Mouse (Mus musculus): ENCODE measurements around the gene Washc2. TPM values are rescaled to one million over a fixed set of nuclear protein-coding genes. Genes with fewer than 3 reads are reported as not detected.

Washc2 gene
- polyA plus RNA-seq, 1 experiment from 2014 or later, result 34.2 TPM

DNA sequence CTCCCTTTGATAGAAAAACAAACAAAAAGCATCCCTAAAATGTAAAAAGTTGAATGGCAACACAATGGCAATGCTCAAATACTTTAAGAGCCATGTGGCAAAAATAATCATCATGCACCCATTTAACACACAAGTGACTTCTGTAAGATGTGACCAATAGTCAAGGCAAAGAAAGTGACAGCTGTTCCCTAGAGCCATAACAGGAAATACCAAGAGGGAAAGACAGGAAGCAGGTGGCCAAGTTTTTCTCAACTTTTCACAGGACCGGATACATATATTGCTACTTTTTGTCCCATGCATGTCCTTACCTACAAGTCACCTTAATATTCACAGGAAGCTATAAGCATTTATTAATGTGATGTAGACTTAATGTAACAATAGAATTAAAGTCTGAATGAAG is 18.4 kb upstream of the Washc2 start:
- H3K9ac ChIP-seq (ENCODE audit: low read length), result peak overlapping the region; percentile 21; the same call in 1 of the 2 replicates
- no peak for ATAC-seq (ENCODE audit: insufficient number of reproducible peaks, insufficient read depth, low FRiP score, low read depth)
- H3K4me1 ChIP-seq (ENCODE audit: control insufficient read depth in 2 of 2, insufficient read depth in 2 of 2, low read length in 2 of 2), result peaks cover 2 to 39% of the 10 kb centered on the region in 2 experiments; a peak in 2 of 4 replicates
- WGBS, result 43% methylated on average over 1 of the region's 1 CpGs
- H3K36me3 ChIP-seq (ENCODE audit: control insufficient read depth, insufficient read depth, low read length), result peaks cover 7% of the 10 kb centered on the region
- H3K4me3 ChIP-seq (ENCODE audit: control insufficient read depth in 1 of 2, insufficient read depth in 1 of 2, low read depth in 1 of 2, low read length in 2 of 2), result no peak overlapping the region
- H3K27ac ChIP-seq (replicated peaks in 1 of 2; ENCODE audit: control insufficient read depth in 1 of 2, insufficient read depth in 1 of 2, low read depth in 2 of 2, low read length in 2 of 2), result peak overlapping the region in 1 of 2 experiments; percentile 44; a peak in 2 of 4 replicates
- peak overlapping the region; percentile 39 for H3K4me2 ChIP-seq (ENCODE audit: low read length)
- no peaks in the 10 kb centered on the region for H3K9me3 ChIP-seq (ENCODE audit: control insufficient read depth, low read length)
- H3K27me3 ChIP-seq (ENCODE audit: control insufficient read depth, insufficient read depth, low read length), result no peaks in the 10 kb centered on the region

- WGBS, result 1% methylated on average over 51 of the region's 51 CpGs
- H3K36me3 ChIP-seq (ENCODE audit: control insufficient read depth, insufficient read depth, low read length), result no peaks in the 10 kb centered on the region
- peak overlapping the region; percentile 49 to 85; a peak in 3 of 4 replicates for H3K27ac ChIP-seq (replicated peaks in 1 of 2; ENCODE audit: control insufficient read depth in 1 of 2, insufficient read depth in 1 of 2, low read depth in 2 of 2, low read length in 2 of 2)
- peaks cover 2 to 35% of the 10 kb centered on the region in 2 experiments; a peak in 2 of 4 replicates for H3K4me1 ChIP-seq (ENCODE audit: control insufficient read depth in 2 of 2, insufficient read depth in 2 of 2, low read length in 2 of 2)
- peak overlapping the region; percentile 76 to 85 for H3K4me3 ChIP-seq (ENCODE audit: control insufficient read depth in 1 of 2, insufficient read depth in 1 of 2, low read depth in 1 of 2, low read length in 2 of 2)
- peak overlapping the region; percentile 90 for H3K9ac ChIP-seq (ENCODE audit: low read length)
- H3K27me3 ChIP-seq (ENCODE audit: control insufficient read depth, insufficient read depth, low read length), result no peaks in the 10 kb centered on the region
- ATAC-seq (ENCODE audit: insufficient number of reproducible peaks, insufficient read depth, low FRiP score, low read depth), result peak; percentile 85
- H3K4me2 ChIP-seq (ENCODE audit: low read length), result peak overlapping the region; percentile 80
- H3K9me3 ChIP-seq (ENCODE audit: control insufficient read depth, low read length), result no peaks in the 10 kb centered on the region
Observed at GRCm38 (mm10) chr6:116192809-116193311, 15.0 kb upstream of the Washc2 start.

DNA sequence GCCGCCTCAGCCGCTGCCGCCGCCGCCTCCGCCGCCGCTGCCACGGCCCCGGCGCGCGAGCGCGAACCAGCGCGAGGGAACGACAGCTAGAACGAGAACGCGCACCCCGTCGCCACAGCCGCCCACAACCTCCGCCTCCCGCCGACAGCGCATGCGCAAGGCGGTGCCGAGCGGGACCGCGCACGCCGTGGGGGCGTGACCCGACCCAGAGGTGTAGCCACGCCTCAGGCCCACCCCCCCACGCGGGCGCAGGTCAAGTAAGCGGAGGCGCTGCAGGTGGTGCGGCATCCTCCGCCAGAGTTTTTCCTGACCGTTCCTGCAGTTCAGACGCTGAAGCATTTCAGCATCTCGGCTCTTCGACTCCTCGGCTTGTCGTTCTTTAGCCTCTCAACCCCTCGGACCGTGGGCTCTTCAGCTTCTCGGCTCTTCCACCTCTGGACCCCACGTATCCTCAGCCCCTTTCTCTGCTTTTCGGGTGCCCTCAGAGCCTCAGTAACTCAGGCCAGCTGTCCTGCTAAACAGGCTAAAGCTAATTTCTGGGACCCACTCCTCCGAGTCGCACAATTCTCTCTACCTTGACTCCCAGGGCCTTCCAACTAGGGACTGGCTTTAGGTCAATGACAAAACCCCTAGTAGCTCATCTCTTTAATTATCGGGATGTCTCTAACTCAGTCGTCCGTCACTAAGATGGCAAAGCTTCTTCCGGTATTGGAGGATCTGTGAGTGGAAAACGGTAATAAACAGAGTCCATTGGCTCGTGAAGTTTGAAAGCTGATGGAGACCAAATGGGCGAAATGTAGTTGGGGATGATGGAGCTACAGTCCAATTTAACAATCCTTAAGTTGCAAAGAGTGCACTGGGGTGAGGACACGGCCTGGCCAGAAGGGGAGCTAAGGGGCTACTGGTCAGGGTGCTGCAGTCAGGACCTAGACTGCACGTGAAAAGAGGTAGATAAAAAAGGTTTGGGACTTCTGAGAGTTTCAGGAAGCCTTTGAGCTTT is 14.1 kb upstream of the Washc2 start, which contains the start of gene Tmcc1:
Tmcc1 (minus strand) TSS at position 93 of the 1,000 bp plus-strand sequence.
- H3K4me3 ChIP-seq (ENCODE audit: control insufficient read depth in 1 of 2, insufficient read depth in 1 of 2, low read depth in 1 of 2, low read length in 2 of 2), result peak within 1 kb of the TSS; percentile 76 to 85
- H3K27ac ChIP-seq (replicated peaks in 1 of 2; ENCODE audit: control insufficient read depth in 1 of 2, insufficient read depth in 1 of 2, low read depth in 2 of 2, low read length in 2 of 2), result peak within 1 kb of the TSS; percentile 49 to 85; a peak in 3 of 4 replicates
- peak within 1 kb of the TSS; percentile 90 for H3K9ac ChIP-seq (ENCODE audit: low read length)
- no peaks in the 10 kb centered on the region for H3K27me3 ChIP-seq (ENCODE audit: control insufficient read depth, insufficient read depth, low read length)
- peak within 1 kb of the TSS; percentile 80 for H3K4me2 ChIP-seq (ENCODE audit: low read length)
- no peaks in the 10 kb centered on the region for H3K9me3 ChIP-seq (ENCODE audit: control insufficient read depth, low read length)
- peaks cover 2 to 35% of the 10 kb centered on the region in 2 experiments; a peak in 2 of 4 replicates for H3K4me1 ChIP-seq (ENCODE audit: control insufficient read depth in 2 of 2, insufficient read depth in 2 of 2, low read length in 2 of 2)
- WGBS, result under 1% methylated on average over 62 of the region's 68 CpGs
- ATAC-seq (ENCODE audit: insufficient number of reproducible peaks, insufficient read depth, low FRiP score, low read depth), result peak; percentile 93
- H3K36me3 ChIP-seq (ENCODE audit: control insufficient read depth, insufficient read depth, low read length), result no peaks in the 10 kb centered on the region

- Histone ChIP-seq H3K27me3 (ENCODE audit: control insufficient read depth, insufficient read depth, low read length) (0 out of 2 replicates have a peak, but pooled peaks cover 2% of the 10 kb centered on the region), H3K4me3 (ENCODE audit: control insufficient read depth in 1 of 2, insufficient read depth in 1 of 2, low read depth in 1 of 2, low read length in 2 of 2) (no peak overlapping the region), H3K9me3 (ENCODE audit: control insufficient read depth, low read length) (no peaks in the 10 kb centered on the region), H3K36me3 (ENCODE audit: control insufficient read depth, insufficient read depth, low read length) (no peaks in the 10 kb centered on the region), H3K4me1 (ENCODE audit: control insufficient read depth in 2 of 2, insufficient read depth in 2 of 2, low read length in 2 of 2) (peaks cover 2 to 21% of the 10 kb centered on the region in 2 experiments; a peak in 2 of 4 replicates), H3K9ac (ENCODE audit: low read length) (no peak overlapping the region), H3K27ac (replicated peaks in 1 of 2; ENCODE audit: control insufficient read depth in 1 of 2, insufficient read depth in 1 of 2, low read depth in 2 of 2, low read length in 2 of 2) (no peak overlapping the region), H3K4me2 (ENCODE audit: low read length) (no peak overlapping the region)
- no peak for ATAC-seq (ENCODE audit: insufficient number of reproducible peaks, insufficient read depth, low FRiP score, low read depth)
- WGBS, result 54% methylated on average over 8 of the region's 8 CpGs
Observed at GRCm38 (mm10) chr6:116195811-116196210, 12.0 kb upstream of the Washc2 start.

GRCm38 (mm10) chr6:116198173-116198572 is 9.7 kb upstream of the Washc2 start:
- H3K27me3 ChIP-seq (ENCODE audit: control insufficient read depth, insufficient read depth, low read length), result 0 out of 2 replicates have a peak, but pooled peaks cover 2% of the 10 kb centered on the region
- 34% methylated on average over 3 of the region's 3 CpGs for WGBS
- no peak overlapping the region for H3K4me2 ChIP-seq (ENCODE audit: low read length)
- no peaks in the 10 kb centered on the region for H3K36me3 ChIP-seq (ENCODE audit: control insufficient read depth, insufficient read depth, low read length)
- no peak overlapping the region for H3K9ac ChIP-seq (ENCODE audit: low read length)
- no peak overlapping the region for H3K27ac ChIP-seq (replicated peaks in 1 of 2; ENCODE audit: control insufficient read depth in 1 of 2, insufficient read depth in 1 of 2, low read depth in 2 of 2, low read length in 2 of 2)
- H3K9me3 ChIP-seq (ENCODE audit: control insufficient read depth, low read length), result no peaks in the 10 kb centered on the region
- no peak for ATAC-seq (ENCODE audit: insufficient number of reproducible peaks, insufficient read depth, low FRiP score, low read depth)
- peaks cover 0 to 5% of the 10 kb centered on the region in 2 experiments; a peak in 1 of 4 replicates for H3K4me1 ChIP-seq (ENCODE audit: control insufficient read depth in 2 of 2, insufficient read depth in 2 of 2, low read length in 2 of 2)
- no peak overlapping the region for H3K4me3 ChIP-seq (ENCODE audit: control insufficient read depth in 1 of 2, insufficient read depth in 1 of 2, low read depth in 1 of 2, low read length in 2 of 2)

DNA sequence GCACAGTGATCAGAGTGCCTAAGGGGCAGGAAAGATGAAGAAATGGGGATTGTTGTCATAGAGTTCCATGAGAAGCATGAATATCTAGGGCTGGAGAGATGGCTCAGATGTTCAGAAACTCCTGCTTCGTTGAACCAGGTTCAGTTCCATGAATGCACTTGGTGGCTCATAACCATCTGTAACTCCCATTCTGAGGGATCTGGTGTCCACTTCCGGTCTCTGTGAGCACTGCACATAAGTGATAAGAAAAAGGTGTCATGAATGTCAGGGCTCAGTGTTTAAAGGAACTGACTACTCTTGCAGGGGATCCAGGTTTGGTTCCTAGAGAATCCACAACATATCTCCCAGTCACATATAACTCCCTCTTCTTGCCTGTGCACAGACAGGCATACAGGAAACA is 8.2 kb upstream of the Washc2 start:
- ATAC-seq (ENCODE audit: insufficient number of reproducible peaks, insufficient read depth, low FRiP score, low read depth), result no peak
- no peaks in the 10 kb centered on the region for H3K9me3 ChIP-seq (ENCODE audit: control insufficient read depth, low read length)
- no peaks in the 10 kb centered on the region for H3K4me1 ChIP-seq (ENCODE audit: control insufficient read depth in 2 of 2, insufficient read depth in 2 of 2, low read length in 2 of 2)
- no peaks in the 10 kb centered on the region for H3K36me3 ChIP-seq (ENCODE audit: control insufficient read depth, insufficient read depth, low read length)
- no peak overlapping the region for H3K27ac ChIP-seq (replicated peaks in 1 of 2; ENCODE audit: control insufficient read depth in 1 of 2, insufficient read depth in 1 of 2, low read depth in 2 of 2, low read length in 2 of 2)
- H3K4me3 ChIP-seq (ENCODE audit: control insufficient read depth in 1 of 2, insufficient read depth in 1 of 2, low read depth in 1 of 2, low read length in 2 of 2), result no peak overlapping the region
- no peak overlapping the region for H3K9ac ChIP-seq (ENCODE audit: low read length)
- WGBS, result 57% methylated on average over 2 of the region's 2 CpGs
- 0 out of 2 replicates have a peak, but pooled peaks cover 2% of the 10 kb centered on the region for H3K27me3 ChIP-seq (ENCODE audit: control insufficient read depth, insufficient read depth, low read length)
- H3K4me2 ChIP-seq (ENCODE audit: low read length), result no peak overlapping the region

DNA sequence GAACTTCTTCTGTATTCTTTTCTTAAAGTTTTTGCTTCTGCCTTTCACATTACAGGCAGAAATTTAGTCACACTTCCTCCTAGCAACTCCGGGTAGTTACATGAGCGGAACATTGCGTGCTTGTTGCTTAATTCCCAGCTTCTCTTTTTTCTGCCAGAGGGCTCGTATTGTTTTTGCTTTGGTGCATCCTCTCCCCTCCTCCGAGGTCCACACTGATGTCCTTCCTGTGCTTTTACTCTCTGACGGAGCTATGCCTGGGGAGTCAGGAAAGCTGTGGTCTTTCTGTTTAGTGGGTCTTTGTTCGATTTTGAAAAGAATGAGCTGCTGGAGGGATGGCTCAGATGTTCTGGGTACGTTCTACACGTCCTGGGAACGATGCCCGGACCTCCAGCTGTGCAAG is 19.9 kb downstream of the Washc2 start:
- no peak for ATAC-seq (ENCODE audit: insufficient number of reproducible peaks, insufficient read depth, low FRiP score, low read depth)
- H3K9ac ChIP-seq (ENCODE audit: low read length), result no peak overlapping the region
- H3K4me3 ChIP-seq (ENCODE audit: control insufficient read depth in 1 of 2, insufficient read depth in 1 of 2, low read depth in 1 of 2, low read length in 2 of 2), result no peak overlapping the region
- WGBS, result 70% methylated on average over 11 of the region's 11 CpGs
- no peaks in the 10 kb centered on the region for H3K4me1 ChIP-seq (ENCODE audit: control insufficient read depth in 2 of 2, insufficient read depth in 2 of 2, low read length in 2 of 2)
- H3K27me3 ChIP-seq (ENCODE audit: control insufficient read depth, insufficient read depth, low read length), result no peaks in the 10 kb centered on the region
- H3K9me3 ChIP-seq (ENCODE audit: control insufficient read depth, low read length), result no peaks in the 10 kb centered on the region
- peaks cover 89% of the 10 kb centered on the region for H3K36me3 ChIP-seq (ENCODE audit: control insufficient read depth, insufficient read depth, low read length)
- H3K4me2 ChIP-seq (ENCODE audit: low read length), result no peak overlapping the region
- H3K27ac ChIP-seq (replicated peaks in 1 of 2; ENCODE audit: control insufficient read depth in 1 of 2, insufficient read depth in 1 of 2, low read depth in 2 of 2, low read length in 2 of 2), result no peak overlapping the region

Measured in heart, embryonic 14.5 days (tissue).